Mouse (Mus musculus): ENCODE data around the gene Wwox.

Wwox gene

DNA sequence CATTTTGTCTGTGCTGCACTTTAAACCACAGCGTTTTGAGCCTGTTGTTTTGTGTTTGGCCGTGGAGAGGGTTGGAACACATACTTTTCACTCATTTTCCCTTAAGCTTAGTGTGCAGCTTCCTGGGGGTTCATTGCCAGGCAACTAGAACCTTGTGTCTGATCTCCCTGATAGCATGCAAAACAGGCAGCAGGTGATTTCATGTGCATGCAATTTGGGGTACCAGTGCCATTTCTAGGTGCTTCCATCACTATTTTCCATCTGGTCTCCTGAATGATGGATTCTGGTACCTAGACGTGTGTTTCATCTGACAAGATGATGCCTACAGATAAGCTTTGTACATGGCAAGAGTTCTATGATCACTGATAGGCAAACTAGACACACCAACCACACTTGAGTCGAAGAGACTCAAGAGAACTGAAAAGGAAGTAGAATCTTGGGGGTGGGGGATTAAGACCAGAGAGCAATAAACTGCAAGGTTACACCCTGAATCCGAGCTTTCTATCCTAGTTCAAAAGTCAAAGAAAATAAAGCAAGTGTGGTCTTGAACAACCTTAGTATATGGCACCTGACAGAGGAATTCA lies 951.6 kb downstream of the Wwox start:
- no peak for DNase-seq

DNA sequence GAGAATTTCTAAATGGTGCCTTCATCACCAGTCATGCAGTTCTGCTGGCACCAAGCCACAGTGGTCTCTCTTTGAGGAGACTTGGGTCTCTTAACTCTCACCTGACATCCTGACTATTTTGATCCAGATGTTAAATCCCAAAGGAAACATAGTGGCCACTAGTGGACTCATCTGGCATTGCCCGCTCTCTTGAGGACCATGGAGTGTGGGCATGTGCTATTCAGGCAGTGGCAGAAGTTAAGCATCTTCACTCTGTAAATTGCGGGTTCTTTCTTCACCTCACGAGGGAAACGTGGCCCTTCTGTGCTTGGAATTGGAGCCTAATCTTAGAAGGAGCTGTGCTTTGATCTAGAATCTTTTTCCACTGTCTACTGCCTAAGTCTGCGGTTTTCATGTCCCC lies 956.4 kb downstream of the Wwox start:
- peak in 1 of 2 experiments; percentile 47 for DNase-seq

DNA sequence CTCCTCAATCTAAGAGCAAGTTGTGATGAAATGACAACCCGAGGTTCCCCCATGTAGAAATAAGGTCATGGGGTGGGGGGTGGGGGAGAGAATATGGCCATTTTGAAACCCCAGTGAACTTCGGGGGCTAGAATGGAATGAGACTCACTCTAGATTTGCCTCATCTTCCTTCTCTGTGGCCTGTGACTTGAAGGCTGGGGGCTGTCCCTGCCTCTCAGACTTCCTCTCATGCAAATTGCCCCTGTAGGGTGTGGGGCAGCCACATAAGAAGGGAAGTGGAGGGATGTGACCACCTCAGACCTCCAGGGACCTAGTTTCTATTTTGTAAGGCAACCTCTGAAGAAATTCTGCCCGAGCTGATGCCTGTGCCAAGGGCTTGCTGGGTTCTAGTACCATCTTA lies 958.5 kb downstream of the Wwox start:
- no peak for DNase-seq

DNA sequence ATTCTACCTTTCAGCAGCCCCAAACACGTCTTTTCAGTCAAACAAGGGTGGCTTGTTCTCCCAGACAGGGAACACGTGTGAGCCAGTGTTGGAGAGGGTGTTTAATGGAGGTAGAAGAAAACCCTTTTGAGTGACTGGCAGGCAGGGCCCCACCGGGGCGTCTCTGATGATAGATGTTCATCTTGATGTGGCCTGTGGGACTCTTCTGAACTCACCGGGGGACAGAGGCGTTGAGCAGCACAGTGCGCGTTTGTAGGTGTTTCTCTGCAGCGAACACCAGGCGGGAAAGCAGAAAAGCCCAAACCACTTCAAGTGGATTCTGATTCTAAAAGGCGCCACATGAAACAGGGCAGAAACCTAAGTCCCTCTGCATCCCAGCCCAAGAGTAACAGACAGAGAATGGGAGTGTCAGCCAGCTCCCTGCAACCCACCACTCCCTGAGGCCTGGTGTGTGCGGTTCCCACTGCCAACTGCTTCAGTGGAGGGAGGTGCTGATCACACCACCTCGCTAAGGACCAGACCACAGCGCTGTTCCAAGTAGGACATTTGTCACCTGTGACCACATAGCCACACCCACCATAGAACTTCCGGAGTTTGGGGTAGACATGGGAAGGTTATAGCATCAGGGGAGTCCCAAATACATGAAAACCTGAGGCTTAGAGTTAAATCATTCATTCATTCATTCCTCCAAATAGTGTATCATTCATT lies 960.7 kb downstream of the Wwox start:
- no peak for DNase-seq

Data from kidney, postnatal 25 days (tissue).